Mouse (Mus musculus) midbrain, embryonic 12.5 days (tissue): Measurements from ENCODE around the gene Nkain2. TPM values are rescaled to one million over a fixed set of nuclear protein-coding genes. Genes with fewer than 3 reads are reported as not detected.

Source experiments
- ATAC-seq: fragments of 200-750 bp; cut with Nextera tagmentation; 2 replicates; pipeline ENCODE4 v1.8.0; 2017; ENCODE audit warnings: low read depth, moderate TSS enrichment, moderate library complexity; ENCODE audit not compliant: low FRiP score
- H3K27ac ChIP-seq: fragments of 300-500 bp; sonication (generic); replicated peaks from 2 replicates; pipeline ENCODE4 v1.5.1; 2016; ENCODE audit warnings: mild to moderate bottlenecking
- H3K27me3 ChIP-seq: fragments of 300-500 bp; sonication (generic); 2 replicates; pipeline ENCODE4 v1.6.1; 2016; ENCODE audit warnings: mild to moderate bottlenecking
- H3K36me3 ChIP-seq: fragments of 300-500 bp; sonication (generic); 2 replicates; pipeline ENCODE4 v1.6.1; 2016
- H3K4me1 ChIP-seq: fragments of 300-500 bp; sonication (generic); 2 replicates; pipeline ENCODE4 v1.6.1; 2016
- H3K4me2 ChIP-seq: fragments of 300-500 bp; sonication (generic); replicated peaks from 2 replicates; pipeline ENCODE4 v1.6.1; 2016; ENCODE audit warnings: mild to moderate bottlenecking, moderate library complexity
- H3K4me3 ChIP-seq: fragments of 300-500 bp; sonication (generic); 2 replicates; pipeline ENCODE4 v1.5.1; 2016; ENCODE audit warnings: mild to moderate bottlenecking
- H3K9ac ChIP-seq: fragments of 300-500 bp; sonication (generic); replicated peaks from 2 replicates; pipeline ENCODE4 v1.6.1; 2016; ENCODE audit warnings: mild to moderate bottlenecking, moderate library complexity
- H3K9me3 ChIP-seq: fragments of 300-500 bp; sonication (generic); 2 replicates; pipeline ENCODE4 v1.6.1; 2016; ENCODE audit warnings: mild to moderate bottlenecking
- WGBS: fragments of 180-500 bp; shearing (Covaris S2); methylation state at CpG from one replicate; pipeline ENCODE4 v1.1.7; 2016; 5-methylcytosine and 5-hydroxymethylcytosine counted together
- polyA plus RNA-seq: library from polyadenylated mRNA; unstranded; fragments of >200 nt; fragmentation: Nextera tagmentation; extraction: Ambion mirVana; gene quantifications from 2 replicates; pipeline ENCODE4 v1.2.1, GENCODE M21; 2016

Nkain2 gene
- polyA plus RNA-seq, 1 experiment from 2014 or later, result 3.3 TPM

DNA sequence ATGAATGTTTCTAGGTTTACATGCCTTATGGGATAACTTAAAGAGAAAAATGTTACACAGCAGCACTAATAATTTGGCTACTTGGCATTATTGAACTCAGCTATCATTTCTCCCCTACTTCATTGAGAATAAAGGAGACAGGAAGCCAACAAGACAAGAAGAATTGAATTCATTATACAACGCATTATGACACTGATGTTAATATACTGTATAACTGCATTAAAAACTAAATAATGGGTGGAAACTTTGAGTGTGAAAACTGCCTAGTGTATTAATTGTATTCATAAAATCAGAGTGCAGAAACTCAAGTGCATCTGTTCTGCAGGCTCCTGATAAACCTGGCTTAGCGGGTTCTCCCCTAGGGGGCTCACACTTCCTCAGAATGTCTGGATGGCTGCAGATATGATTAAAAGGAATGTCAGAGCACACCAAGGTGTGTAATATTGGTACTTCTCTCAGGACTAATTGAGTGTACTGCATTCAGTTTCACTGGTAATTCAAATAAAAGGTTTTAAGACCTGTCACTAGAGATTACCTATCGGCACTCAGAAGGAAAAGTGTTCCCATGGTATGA is 589.2 kb downstream of the Nkain2 start:
- no peaks in the 10 kb centered on the region for H3K36me3 ChIP-seq
- H3K9me3 ChIP-seq, result no peaks in the 10 kb centered on the region
- 86% methylated on average over 3 of the region's 3 CpGs for WGBS
- no peak overlapping the region for H3K9ac ChIP-seq
- H3K4me2 ChIP-seq, result no peak overlapping the region
- H3K27me3 ChIP-seq, result no peaks in the 10 kb centered on the region
- H3K4me1 ChIP-seq, result no peaks in the 10 kb centered on the region
- H3K27ac ChIP-seq, result no peak overlapping the region
- no peak overlapping the region for H3K4me3 ChIP-seq
- no peak for ATAC-seq

DNA sequence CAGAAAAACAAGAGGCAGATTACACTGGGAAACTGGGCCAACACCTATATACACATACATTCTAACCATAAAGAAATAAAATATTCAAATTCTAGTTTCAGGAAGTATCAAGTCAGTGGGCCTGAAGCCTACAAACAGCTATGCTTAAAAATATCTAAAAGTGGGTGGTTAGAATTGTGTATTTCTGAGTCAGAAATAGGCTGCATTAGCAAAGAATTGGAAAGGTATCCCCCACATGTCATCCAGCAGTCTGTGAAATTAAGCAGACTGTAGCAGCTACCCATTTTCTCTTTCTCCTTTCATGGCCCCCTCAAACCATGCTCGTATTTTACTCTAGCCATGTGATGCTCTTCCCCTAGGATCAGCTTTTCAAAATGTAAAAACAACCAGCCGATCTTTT is 599.8 kb downstream of the Nkain2 start:
- Histone ChIP-seq H3K9ac (no peak overlapping the region), H3K4me1 (no peaks in the 10 kb centered on the region), H3K4me3 (no peak overlapping the region), H3K36me3 (no peaks in the 10 kb centered on the region), H3K27ac (no peak overlapping the region), H3K9me3 (no peaks in the 10 kb centered on the region), H3K4me2 (no peak overlapping the region), H3K27me3 (no peaks in the 10 kb centered on the region)
- 44% methylated on average over 2 of the region's 2 CpGs for WGBS
- no peak for ATAC-seq

DNA sequence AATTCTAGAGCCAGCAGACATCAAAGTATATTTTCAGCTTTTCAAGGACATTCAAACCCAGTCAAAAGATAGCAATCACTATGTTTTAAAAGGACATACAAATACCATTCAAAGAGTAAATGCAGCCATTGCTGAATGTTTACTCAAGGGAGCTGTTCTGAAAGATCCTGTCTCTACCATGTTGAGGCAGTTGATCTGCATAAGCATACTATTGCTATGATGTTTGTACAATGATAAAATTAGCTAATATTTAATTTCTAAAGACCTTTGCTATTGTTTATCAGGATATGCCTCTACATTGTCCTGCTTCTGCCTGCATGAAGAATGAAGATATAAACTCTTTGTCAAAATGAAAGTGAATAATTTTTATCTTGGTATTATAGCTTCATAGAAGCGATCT is 606.6 kb downstream of the Nkain2 start:
- H3K4me1 ChIP-seq, result no peaks in the 10 kb centered on the region
- no peaks in the 10 kb centered on the region for H3K36me3 ChIP-seq
- 81% methylated on average over 1 of the region's 1 CpGs for WGBS
- H3K4me3 ChIP-seq, result no peak overlapping the region
- no peak for ATAC-seq
- no peaks in the 10 kb centered on the region for H3K9me3 ChIP-seq
- H3K9ac ChIP-seq, result no peak overlapping the region
- H3K27me3 ChIP-seq, result no peaks in the 10 kb centered on the region
- H3K27ac ChIP-seq, result no peak overlapping the region
- no peak overlapping the region for H3K4me2 ChIP-seq

GRCm38 (mm10) chr10:32243266-32243882 is 646.9 kb downstream of the Nkain2 start:
- no peak overlapping the region for H3K27ac ChIP-seq
- no peaks in the 10 kb centered on the region for H3K27me3 ChIP-seq
- 69% methylated on average over 4 of the region's 4 CpGs for WGBS
- H3K4me2 ChIP-seq, result no peak overlapping the region
- no peaks in the 10 kb centered on the region for H3K4me1 ChIP-seq
- no peak overlapping the region for H3K4me3 ChIP-seq
- peak; percentile 38 for ATAC-seq
- no peaks in the 10 kb centered on the region for H3K9me3 ChIP-seq
- H3K9ac ChIP-seq, result no peak overlapping the region
- H3K36me3 ChIP-seq, result no peaks in the 10 kb centered on the region

- no peaks in the 10 kb centered on the region for H3K27me3 ChIP-seq
- H3K4me2 ChIP-seq, result no peak overlapping the region
- H3K4me3 ChIP-seq, result no peak overlapping the region
- no peaks in the 10 kb centered on the region for H3K9me3 ChIP-seq
- H3K4me1 ChIP-seq, result no peaks in the 10 kb centered on the region
- no peak overlapping the region for H3K27ac ChIP-seq
- no peak overlapping the region for H3K9ac ChIP-seq
- H3K36me3 ChIP-seq, result no peaks in the 10 kb centered on the region
- ATAC-seq, result no peak
These were observed 649.1 kb downstream of the Nkain2 start for GRCm38 (mm10) chr10:32241168-32241567.

- 89% methylated on average over 3 of the region's 3 CpGs for WGBS
- H3K4me3 ChIP-seq, result no peak overlapping the region
- H3K9me3 ChIP-seq, result no peaks in the 10 kb centered on the region
- no peak for ATAC-seq
- no peak overlapping the region for H3K27ac ChIP-seq
- no peaks in the 10 kb centered on the region for H3K27me3 ChIP-seq
- no peak overlapping the region for H3K9ac ChIP-seq
- no peak overlapping the region for H3K4me2 ChIP-seq
- no peaks in the 10 kb centered on the region for H3K36me3 ChIP-seq
- no peaks in the 10 kb centered on the region for H3K4me1 ChIP-seq
These were observed 707.3 kb downstream of the Nkain2 start for GRCm38 (mm10) chr10:32182951-32183350.

GRCm38 (mm10) chr10:32091354-32091753 is 798.9 kb downstream of the Nkain2 start:
- Histone ChIP-seq H3K4me1 (no peaks in the 10 kb centered on the region), H3K9ac (no peak overlapping the region), H3K27ac (no peak overlapping the region), H3K9me3 (no peaks in the 10 kb centered on the region), H3K36me3 (no peaks in the 10 kb centered on the region), H3K4me3 (no peak overlapping the region), H3K27me3 (no peaks in the 10 kb centered on the region), H3K4me2 (no peak overlapping the region)
- no peak for ATAC-seq
- WGBS, result 42% methylated on average over 1 of the region's 1 CpGs

DNA sequence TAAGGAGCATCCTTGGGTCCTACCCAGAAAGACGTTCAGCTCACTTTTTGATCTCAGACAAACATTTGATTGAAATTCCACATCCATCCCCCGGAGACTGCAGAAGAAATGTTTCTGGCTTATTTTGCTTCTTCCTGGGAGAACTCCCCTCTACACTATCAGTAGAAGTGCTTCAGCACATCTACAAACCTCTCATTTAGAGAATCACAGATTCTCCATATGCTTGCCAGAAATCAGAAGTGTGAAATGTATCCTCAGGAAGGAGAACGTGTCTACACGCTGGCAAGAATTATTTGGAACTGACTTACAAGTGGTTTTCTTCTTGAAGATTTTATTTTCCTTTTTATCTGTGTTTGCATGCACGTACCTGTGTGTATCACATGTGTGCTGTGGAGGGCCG is 829.9 kb downstream of the Nkain2 start:
- H3K4me2 ChIP-seq, result no peak overlapping the region
- no peak overlapping the region for H3K9ac ChIP-seq

DNA sequence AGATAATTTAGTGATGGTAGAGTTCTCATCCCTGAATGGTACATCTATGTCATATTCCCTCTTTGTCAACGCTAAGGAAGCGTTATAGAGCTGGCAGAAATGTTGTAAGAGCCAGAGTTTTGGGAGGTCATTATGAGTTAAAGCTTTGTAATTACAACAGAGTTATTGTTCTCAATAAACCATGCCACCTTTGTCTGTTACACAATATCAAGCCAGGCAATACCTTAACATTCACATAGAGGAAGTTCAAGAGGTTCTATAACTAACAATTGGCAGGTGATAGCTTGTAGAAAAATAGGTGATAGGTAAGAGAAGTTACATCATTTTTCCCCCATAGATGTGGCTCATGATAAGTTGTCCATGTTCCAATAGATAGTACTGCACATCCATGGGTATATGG is 832.0 kb downstream of the Nkain2 start:
- no peak overlapping the region for H3K27ac ChIP-seq
- H3K9ac ChIP-seq, result no peak overlapping the region
- H3K9me3 ChIP-seq, result no peaks in the 10 kb centered on the region
- no peaks in the 10 kb centered on the region for H3K27me3 ChIP-seq
- no peaks in the 10 kb centered on the region for H3K4me1 ChIP-seq
- H3K4me3 ChIP-seq, result no peak overlapping the region
- H3K4me2 ChIP-seq, result no peak overlapping the region
- no peak for ATAC-seq
- no peaks in the 10 kb centered on the region for H3K36me3 ChIP-seq
- WGBS, result 92% methylated on average over 2 of the region's 2 CpGs

More for the DNA sequence above, 829.9 kb downstream of the Nkain2 start:
- no peak for ATAC-seq
- no peaks in the 10 kb centered on the region for H3K9me3 ChIP-seq
- no peak overlapping the region for H3K27ac ChIP-seq
- H3K4me1 ChIP-seq, result no peaks in the 10 kb centered on the region
- 85% methylated on average over 6 of the region's 6 CpGs for WGBS
- no peaks in the 10 kb centered on the region for H3K36me3 ChIP-seq
- no peaks in the 10 kb centered on the region for H3K27me3 ChIP-seq
- no peak overlapping the region for H3K4me3 ChIP-seq

- no peak for ATAC-seq
- Histone ChIP-seq H3K27me3 (no peaks in the 10 kb centered on the region), H3K4me2 (no peak overlapping the region), H3K9ac (no peak overlapping the region), H3K4me1 (no peaks in the 10 kb centered on the region), H3K27ac (no peak overlapping the region), H3K9me3 (no peaks in the 10 kb centered on the region), H3K36me3 (no peaks in the 10 kb centered on the region), H3K4me3 (no peak overlapping the region)
- WGBS, result 82% methylated on average over 5 of the region's 5 CpGs
These were observed 837.5 kb downstream of the Nkain2 start for GRCm38 (mm10) chr10:32052546-32053295.

DNA sequence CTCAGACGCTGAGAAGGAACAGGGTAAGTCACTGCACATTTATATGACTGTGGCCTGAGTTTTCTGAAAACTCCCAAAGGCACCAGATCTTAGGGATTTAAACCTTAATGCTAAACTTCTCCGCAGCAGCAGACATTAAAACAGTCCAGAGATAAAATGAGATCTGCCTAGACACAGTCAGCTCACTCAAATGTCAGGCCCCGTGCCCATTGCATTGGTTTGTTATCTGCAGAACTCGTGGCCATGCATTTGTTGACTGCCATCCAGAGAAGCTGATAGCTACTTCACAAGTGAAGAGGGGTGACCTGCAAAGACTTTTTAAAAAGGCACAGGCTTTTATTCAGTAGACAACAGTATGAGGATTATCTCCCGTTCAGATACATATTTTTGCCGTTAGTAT is 838.2 kb downstream of the Nkain2 start:
- no peak overlapping the region for H3K9ac ChIP-seq
- H3K4me3 ChIP-seq, result no peak overlapping the region
- H3K27ac ChIP-seq, result no peak overlapping the region
- H3K4me1 ChIP-seq, result no peaks in the 10 kb centered on the region
- H3K36me3 ChIP-seq, result no peaks in the 10 kb centered on the region
- H3K4me2 ChIP-seq, result no peak overlapping the region
- no peaks in the 10 kb centered on the region for H3K9me3 ChIP-seq
- no peak for ATAC-seq
- no peaks in the 10 kb centered on the region for H3K27me3 ChIP-seq
- 89% methylated on average over 6 of the region's 6 CpGs for WGBS

DNA sequence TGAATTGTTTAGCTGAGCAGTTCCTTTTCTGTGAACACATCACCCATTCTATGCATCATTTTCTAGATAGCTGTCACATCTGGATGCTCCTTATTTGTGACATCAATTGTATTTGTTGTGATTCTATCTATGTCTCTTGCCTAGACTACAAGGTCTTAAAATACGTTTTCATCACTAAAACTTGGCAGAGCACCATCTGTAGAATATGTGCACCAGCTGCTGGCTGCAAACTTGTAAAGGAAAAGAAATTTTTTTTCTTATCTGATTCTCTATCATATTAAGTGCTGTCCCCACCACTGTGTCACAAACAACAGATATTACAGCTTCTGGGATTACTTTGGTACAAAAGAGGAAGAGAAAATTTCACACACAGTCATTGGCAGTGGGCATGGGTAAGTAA is 860.3 kb downstream of the Nkain2 start:
- H3K4me3 ChIP-seq, result no peak overlapping the region
- no peak for ATAC-seq
- no peaks in the 10 kb centered on the region for H3K9me3 ChIP-seq
- H3K27ac ChIP-seq, result no peak overlapping the region
- H3K27me3 ChIP-seq, result no peaks in the 10 kb centered on the region
- no peaks in the 10 kb centered on the region for H3K4me1 ChIP-seq
- H3K4me2 ChIP-seq, result no peak overlapping the region
- WGBS, result 59% methylated on average over 1 of the region's 1 CpGs
- H3K9ac ChIP-seq, result no peak overlapping the region
- H3K36me3 ChIP-seq, result no peaks in the 10 kb centered on the region
